8 mouse cellular contexts compared by ENCODE assay signal in genomic region chr16:65562864-65563206, GRCm38 (mm10). TPM values are rescaled to one million over a fixed set of nuclear protein-coding genes. Genes with fewer than 3 reads are reported as not detected.
A peak's percentile ranks its signal among the peaks of the same experiment; 100 is the strongest.
DNase-seq lines count a peak whose midpoint lies in the region; ATAC-seq and TF ChIP-seq lines count a peak whose summit lies in the region.

No protein-coding gene starts in this region.

- peak overlapping the region; percentile 80 for H3K4me2 ChIP-seq in embryonic facial prominence, embryonic 13.5 days
- H3K4me2 ChIP-seq in intestine, embryonic 14.5 days (ENCODE audit: low read length): peak overlapping the region; percentile 69
- H3K4me2 ChIP-seq in myocyte (ENCODE audit: low read depth): peak overlapping the region; percentile 76

- no peak for DNase-seq in left cerebral cortex, adult 2 months (ENCODE audit: extremely low spot score in 1 of 2, low spot score in 2 of 2)
- DNase-seq in left cerebral cortex, adult 9 months (ENCODE audit: low spot score in 2 of 2): no peak
- no peak for DNase-seq in intestine, embryonic 14.5 days (ENCODE audit: low spot score)
- no peak for DNase-seq in ovary, postnatal 10 days (ENCODE audit: low spot score)
- DNase-seq in thymus, postnatal 14 days: no peak
- DNase-seq in urinary bladder, adult 2 months (ENCODE audit: low spot score): no peak

- no peaks in the 10 kb centered on the region; the same call in 1 of the 2 replicates for H3K36me3 ChIP-seq in embryonic facial prominence, embryonic 13.5 days
- H3K36me3 ChIP-seq in intestine, embryonic 14.5 days (ENCODE audit: control insufficient read depth, insufficient read depth, low read length): no peaks in the 10 kb centered on the region
- no peaks in the 10 kb centered on the region for H3K36me3 ChIP-seq in myocyte (ENCODE audit: control insufficient read depth, insufficient read depth)

- peak overlapping the region; percentile 93 for H3K9ac ChIP-seq in embryonic facial prominence, embryonic 13.5 days
- peak overlapping the region; percentile 91 for H3K9ac ChIP-seq in intestine, embryonic 14.5 days (ENCODE audit: low read length)

- no peaks in the 10 kb centered on the region for H3K27me3 ChIP-seq in embryonic facial prominence, embryonic 13.5 days
- H3K27me3 ChIP-seq in intestine, embryonic 14.5 days (replicated peaks; ENCODE audit: control insufficient read depth, insufficient read depth, low read length): no peaks in the 10 kb centered on the region
- no peaks in the 10 kb centered on the region for H3K27me3 ChIP-seq in myocyte (ENCODE audit: control insufficient read depth, insufficient read depth, insufficient read length)

- peak; percentile 67; the same call in 1 of the 2 replicates for ATAC-seq in embryonic facial prominence, embryonic 13.5 days (ENCODE audit: insufficient number of reproducible peaks, insufficient read depth, low FRiP score, low TSS enrichment, low read depth)
- peak; percentile 56 for ATAC-seq in intestine, embryonic 14.5 days (replicated peaks; ENCODE audit: low FRiP score, low TSS enrichment, low read depth)

- H3K4me1 ChIP-seq in embryonic facial prominence, embryonic 13.5 days: peaks cover 12% of the 10 kb centered on the region; the same call in 1 of the 2 replicates
- 0 out of 2 replicates have a peak, but pooled peaks cover 3% of the 10 kb centered on the region for H3K4me1 ChIP-seq in intestine, embryonic 14.5 days (replicated peaks; ENCODE audit: control insufficient read depth, insufficient read depth, low read length)

- WGBS in embryonic facial prominence, embryonic 13.5 days: 0% methylated on average over 10 of the region's 10 CpGs
- WGBS in intestine, embryonic 14.5 days: 2% methylated on average over 10 of the region's 10 CpGs

- peak overlapping the region; percentile 84 for H3K4me3 ChIP-seq in left cerebral cortex, adult 2 months
- H3K4me3 ChIP-seq in embryonic facial prominence, embryonic 13.5 days: peak overlapping the region; percentile 96
- peak overlapping the region; percentile 94 for H3K4me3 ChIP-seq in intestine, embryonic 14.5 days (ENCODE audit: low read depth, low read length)
- H3K4me3 ChIP-seq in myocyte: peak overlapping the region; percentile 72

- H3K9me3 ChIP-seq in embryonic facial prominence, embryonic 13.5 days: no peaks in the 10 kb centered on the region
- no peaks in the 10 kb centered on the region for H3K9me3 ChIP-seq in intestine, embryonic 14.5 days (ENCODE audit: control insufficient read depth, low read length)

- TF ChIP-seq CTCF in left cerebral cortex, adult 2 months (IDR thresholded peaks at IDR 0.05): no peak

- H3K79me2 ChIP-seq in myocyte (ENCODE audit: control insufficient read depth, insufficient read depth): peaks cover 41% of the 10 kb centered on the region

- peak overlapping the region; percentile 93 for H3K27ac ChIP-seq in left cerebral cortex, adult 2 months
- H3K27ac ChIP-seq in embryonic facial prominence, embryonic 13.5 days: no peak overlapping the region
- H3K27ac ChIP-seq in intestine, embryonic 14.5 days (ENCODE audit: low read depth): no peak overlapping the region

- intact Hi-C loops in left cerebral cortex, adult 2 months (cut with DNase I): no loop called here

- H3ac ChIP-seq in myocyte (ENCODE audit: control insufficient read depth, insufficient read length): peak overlapping the region; percentile 15

- TF ChIP-seq POLR2A in myocyte (IDR thresholded peaks at IDR 0.05; ENCODE audit: insufficient read length, low read depth): peak; percentile 39

TF ChIP-seq in myocyte, 11 proteins besides CTCF, POLR2A, EP300 and RAD21:
- TF ChIP-seq MYOD1 (IDR thresholded peaks at IDR 0.05; ENCODE audit: control insufficient read depth in 1 of 3, insufficient read length in 2 of 3, low read depth in 2 of 3) (no peak), E2F4 (IDR thresholded peaks at IDR 0.05; ENCODE audit: insufficient read depth) (no peak), TCF3 (IDR thresholded peaks at IDR 0.05; ENCODE audit: insufficient read length, low read depth) (no peak), SRF (IDR thresholded peaks at IDR 0.05; ENCODE audit: control insufficient read depth, insufficient read length, low read depth) (no peak), POLR2AphosphoS2 (IDR thresholded peaks at IDR 0.05; ENCODE audit: insufficient read length, low read depth) (no peak), REST (IDR thresholded peaks at IDR 0.05; ENCODE audit: insufficient read depth, insufficient read length) (no peak), MYOG (IDR thresholded peaks at IDR 0.05; ENCODE audit: control insufficient read depth in 1 of 3, insufficient read depth in 1 of 3, insufficient read length in 2 of 3, low read depth in 2 of 3) (no peak), MAX (IDR thresholded peaks at IDR 0.05; ENCODE audit: low read depth) (no peak), CEBPB (IDR thresholded peaks at IDR 0.05; ENCODE audit: insufficient read depth, poor library complexity, severe bottlenecking) (no peak), TCF12 (IDR thresholded peaks at IDR 0.05; ENCODE audit: insufficient read depth, poor library complexity, severe bottlenecking) (no peak), USF1 (IDR thresholded peaks at IDR 0.05; ENCODE audit: low read depth) (no peak)
TF ChIP-seq in myocyte: peak in this region for 0.

RNA-seq across cellular contexts. Expression of gene Chmp2b, which starts 0.3 kb away (rescaled TPM):
- total RNA-seq in left cerebral cortex, adult 2 months (2021): 10 to 100 TPM; 60.4 to 62.6 TPM
- polyA plus RNA-seq in embryonic facial prominence, embryonic 13.5 days (2015; fragmentation: Nextera tagmentation; extraction: Ambion mirVana): 150 and 156 TPM in 2 replicates
- 108 and 111 TPM in 2 replicates for polyA plus RNA-seq in intestine, embryonic 14.5 days (2014; fragmentation: Nextera tagmentation; extraction: Ambion mirVana)
- polyA plus RNA-seq in myocyte (2012; fragmentation: generic; extraction: Trizol): 25.4 TPM
- 75.8 and 78.3 TPM in 2 replicates for polyA plus RNA-seq in urinary bladder, adult 2 months (2012; rRNA removed)

RNA-seq across cellular contexts. Expression of gene Pou1f1, which starts 42.5 kb away (rescaled TPM):
- total RNA-seq in left cerebral cortex, adult 2 months (2021): not detected
- polyA plus RNA-seq in embryonic facial prominence, embryonic 13.5 days (2015; fragmentation: Nextera tagmentation; extraction: Ambion mirVana): not detected in 2 replicates
- polyA plus RNA-seq in intestine, embryonic 14.5 days (2014; fragmentation: Nextera tagmentation; extraction: Ambion mirVana): 0.14 TPM in 1 of 2 replicates, not detected in the other
- polyA plus RNA-seq in myocyte (2012; fragmentation: generic; extraction: Trizol): not detected
- not detected in 2 replicates for polyA plus RNA-seq in urinary bladder, adult 2 months (2012; rRNA removed)
